In the genomic region with DNA sequence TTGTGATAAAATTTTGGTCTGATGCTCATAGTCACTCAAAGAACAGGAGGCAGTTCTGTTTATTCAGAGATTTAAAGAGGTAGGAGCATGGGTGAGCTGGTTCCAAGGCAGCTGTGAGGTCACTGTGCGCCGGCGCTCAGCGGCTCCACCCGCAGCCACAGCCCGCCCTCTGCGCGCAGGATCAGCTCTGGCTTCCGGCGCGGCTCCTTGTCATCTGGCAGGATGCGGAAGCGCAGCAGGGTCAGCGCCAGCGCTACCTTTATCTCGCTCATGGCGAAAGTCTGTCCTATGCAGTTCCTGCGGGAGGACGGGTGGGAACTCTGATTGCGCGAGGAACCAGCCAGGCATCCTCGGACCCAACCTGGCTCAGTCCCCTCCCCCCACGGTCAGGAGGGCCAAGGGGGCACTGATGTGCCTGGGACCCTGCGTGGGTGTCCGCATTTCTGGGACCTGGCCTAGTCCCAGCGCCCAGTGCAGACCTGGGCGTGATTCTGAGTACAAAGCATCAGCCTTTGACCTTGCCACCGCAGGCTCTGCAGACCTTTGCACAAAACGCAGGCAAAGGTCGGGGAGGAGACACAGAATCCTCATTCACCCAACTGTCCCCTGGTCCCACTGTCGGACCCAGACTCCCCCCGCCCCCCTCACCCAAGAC, we compare ENCODE assay signal across 8 mouse cellular contexts. TPM values are rescaled to one million over a fixed set of nuclear protein-coding genes. Genes with fewer than 3 reads are reported as not detected.
DNase-seq lines count a peak whose midpoint lies in the region; ATAC-seq lines count a peak whose summit lies in the region.

No protein-coding gene starts in this region.

- intact Hi-C loops in left cerebral cortex, postnatal 14 days (cut with DNase I), result no loop called here

- peak; percentile 98 for ATAC-seq in inflammation-experienced regulatory T-cells, adult 6 months
- peak; percentile 98 for ATAC-seq in megakaryocyte progenitor cell, adult 5-6 weeks (replicated peaks; ENCODE audit: poor library complexity)

- DNase-seq in adrenal gland, postnatal 10 days, result peak; percentile 86
- DNase-seq in embryo, embryonic 10.5 days (ENCODE audit: low spot score), result peak; percentile 86
- DNase-seq in gastrocnemius, postnatal 25 days, result peak; percentile 69
- DNase-seq in left cerebral cortex, postnatal 14 days (ENCODE audit: low spot score in 2 of 2), result peak; percentile 71 to 74
- DNase-seq in right cerebral cortex, adult 2 months (ENCODE audit: low spot score in 2 of 2), result peak; percentile 49 to 61
- DNase-seq in urinary bladder, adult 2 months (ENCODE audit: low spot score), result peak; percentile 53

RNA-seq across cellular contexts. Expression of gene Cyp4f14, which starts 7.6 kb away (rescaled TPM):
- 1 to 10 TPM; 2.0 to 2.1 TPM for total RNA-seq in adrenal gland, postnatal 10 days (2021)
- total RNA-seq in gastrocnemius, postnatal 25 days (2021), result under 1 TPM; 0.18 to 0.29 TPM
- not detected for polyA plus RNA-seq in inflammation-experienced regulatory T-cells, adult 6 months (2017; shearing (Covaris generic))
- total RNA-seq in left cerebral cortex, postnatal 14 days (2021), result 1 to 10 TPM; 3.3 to 3.4 TPM
- not detected in 2 replicates for total RNA-seq in megakaryocyte progenitor cell, adult 5-6 weeks (2015)
- not detected in 2 replicates for total RNA-seq in megakaryocyte progenitor cell, adult 5-6 weeks (2017)
- 0.10 and 0.12 TPM in 2 replicates for polyA plus RNA-seq in urinary bladder, adult 2 months (2012; rRNA removed)

RNA-seq across cellular contexts. Expression of gene Cyp4f13, which starts 22.4 kb away (rescaled TPM):
- total RNA-seq in adrenal gland, postnatal 10 days (2021), result 10 to 100 TPM; 41.5 to 56.3 TPM
- 1 to 10 TPM; 7.8 to 8.2 TPM for total RNA-seq in gastrocnemius, postnatal 25 days (2021)
- 10 to 100 TPM; 14.5 to 83.3 (median 55.8) TPM for polyA plus RNA-seq in inflammation-experienced regulatory T-cells, adult 6 months (2017; shearing (Covaris generic))
- 10 to 100 TPM; 13.3 to 15.1 TPM for total RNA-seq in left cerebral cortex, postnatal 14 days (2021)
- total RNA-seq in megakaryocyte progenitor cell, adult 5-6 weeks (2015), result 8.9 and 11.2 TPM in 2 replicates
- total RNA-seq in megakaryocyte progenitor cell, adult 5-6 weeks (2017), result 2.3 and 5.0 TPM in 2 replicates
- 66.3 and 73.1 TPM in 2 replicates for polyA plus RNA-seq in urinary bladder, adult 2 months (2012; rRNA removed)

RNA-seq across cellular contexts. Expression of gene Zfp870, which starts 33.3 kb away (rescaled TPM):
- 1 to 10 TPM; 7.3 to 9.2 TPM for total RNA-seq in adrenal gland, postnatal 10 days (2021)
- total RNA-seq in gastrocnemius, postnatal 25 days (2021), result 1 to 10 TPM; 6.1 to 7.2 TPM
- 10 to 100 TPM in 2 of 3 experiments, 1 to 10 TPM in 1; 9.1 to 12.9 (median 10.7) TPM for polyA plus RNA-seq in inflammation-experienced regulatory T-cells, adult 6 months (2017; shearing (Covaris generic))
- total RNA-seq in left cerebral cortex, postnatal 14 days (2021), result 1 to 10 TPM; 8.0 to 8.3 TPM
- 3.6 and 4.1 TPM in 2 replicates for total RNA-seq in megakaryocyte progenitor cell, adult 5-6 weeks (2015)
- total RNA-seq in megakaryocyte progenitor cell, adult 5-6 weeks (2017), result 2.0 and 2.8 TPM in 2 replicates
- polyA plus RNA-seq in urinary bladder, adult 2 months (2012; rRNA removed), result 3.6 and 4.8 TPM in 2 replicates

RNA-seq across cellular contexts. Expression of gene Zfp472, which starts 40.8 kb away (rescaled TPM):
- total RNA-seq in adrenal gland, postnatal 10 days (2021), result 1 to 10 TPM; 4.4 TPM
- 1 to 10 TPM in 1 of 2 experiments, under 1 TPM in 1; 0.87 to 1.1 TPM for total RNA-seq in gastrocnemius, postnatal 25 days (2021)
- polyA plus RNA-seq in inflammation-experienced regulatory T-cells, adult 6 months (2017; shearing (Covaris generic)), result 10 to 100 TPM; 23.9 to 28.3 (median 25.7) TPM
- total RNA-seq in left cerebral cortex, postnatal 14 days (2021), result 1 to 10 TPM; 3.1 to 3.4 TPM
- 19.2 and 23.1 TPM in 2 replicates for total RNA-seq in megakaryocyte progenitor cell, adult 5-6 weeks (2015)
- 19.1 and 20.9 TPM in 2 replicates for total RNA-seq in megakaryocyte progenitor cell, adult 5-6 weeks (2017)
- polyA plus RNA-seq in urinary bladder, adult 2 months (2012; rRNA removed), result 5.3 and 6.5 TPM in 2 replicates

Comparison
In these comparisons a context has a peak if more than half of its experiments do, and no peak if none do; other contexts are left out.
1. Peak in every context shown above with its lines: DNase-seq and ATAC-seq.